Mouse (Mus musculus) kidney, embryonic 14.5 days (tissue): ENCODE data around the gene Cd300a. TPM values are rescaled to one million over a fixed set of nuclear protein-coding genes. Genes with fewer than 3 reads are reported as not detected.

ENCODE experiments used
- ATAC-seq: fragments of 200-750 bp; cut with Nextera tagmentation; 2 replicates; pipeline ENCODE4 v1.8.0; 2017; ENCODE audit warnings: moderate number of reproducible peaks, mild to moderate bottlenecking, moderate TSS enrichment, moderate library complexity; ENCODE audit not compliant: low FRiP score, low TSS enrichment
- H3K27ac ChIP-seq: fragments of 300-500 bp; sonication (generic); 2 replicates; pipeline ENCODE4 v1.5.1; 2014; ENCODE audit warnings: low read depth, mild to moderate bottlenecking, low read length, moderate library complexity, mixed read lengths
- H3K27me3 ChIP-seq: fragments of 300-500 bp; sonication (generic); 2 replicates; pipeline ENCODE4 v1.6.1; 2014; ENCODE audit warnings: mild to moderate bottlenecking, low read length; ENCODE audit not compliant: control insufficient read depth, insufficient read depth
- H3K36me3 ChIP-seq: fragments of 300-500 bp; sonication (generic); 2 replicates; pipeline ENCODE4 v1.6.1; 2014; ENCODE audit warnings: low read length, mixed read lengths; ENCODE audit not compliant: control insufficient read depth, insufficient read depth
- H3K4me1 ChIP-seq: fragments of 300-500 bp; sonication (generic); 2 replicates; pipeline ENCODE4 v1.6.1; 2014; ENCODE audit warnings: low read length, mixed read lengths; ENCODE audit not compliant: control insufficient read depth, insufficient read depth
- H3K4me2 ChIP-seq: fragments of 300-500 bp; sonication (generic); replicated peaks from 2 replicates; pipeline ENCODE4 v1.6.1; 2014; ENCODE audit warnings: low read depth, mild to moderate bottlenecking, low read length
- H3K4me3 ChIP-seq: fragments of 300-500 bp; sonication (generic); 2 replicates; pipeline ENCODE4 v1.5.1; 2014; ENCODE audit warnings: mild to moderate bottlenecking, low read length
- H3K9ac ChIP-seq: fragments of 300-500 bp; sonication (generic); 2 replicates; pipeline ENCODE4 v1.6.1; 2014; ENCODE audit warnings: low read depth, mild to moderate bottlenecking, low read length, moderate library complexity
- H3K9me3 ChIP-seq: fragments of 300-500 bp; sonication (generic); 2 replicates; pipeline ENCODE4 v1.6.1; 2016; ENCODE audit warnings: low read length; ENCODE audit not compliant: control insufficient read depth
- WGBS: fragments of 180-500 bp; shearing (Covaris S2); extraction: QIAGEN DNeasy Blood & Tissue Kit; methylation state at CpG from one replicate; pipeline ENCODE4 v1.1.7; 2014; 5-methylcytosine and 5-hydroxymethylcytosine counted together
- polyA plus RNA-seq: library from polyadenylated mRNA; unstranded; fragments of >200 nt; fragmentation: Nextera tagmentation; extraction: Ambion mirVana; gene quantifications from 2 replicates; pipeline ENCODE4 v1.2.1, GENCODE M21; 2014

Gene Cd300a
- polyA plus RNA-seq, 1 experiment from 2014 or later: 1.2 TPM

DNA sequence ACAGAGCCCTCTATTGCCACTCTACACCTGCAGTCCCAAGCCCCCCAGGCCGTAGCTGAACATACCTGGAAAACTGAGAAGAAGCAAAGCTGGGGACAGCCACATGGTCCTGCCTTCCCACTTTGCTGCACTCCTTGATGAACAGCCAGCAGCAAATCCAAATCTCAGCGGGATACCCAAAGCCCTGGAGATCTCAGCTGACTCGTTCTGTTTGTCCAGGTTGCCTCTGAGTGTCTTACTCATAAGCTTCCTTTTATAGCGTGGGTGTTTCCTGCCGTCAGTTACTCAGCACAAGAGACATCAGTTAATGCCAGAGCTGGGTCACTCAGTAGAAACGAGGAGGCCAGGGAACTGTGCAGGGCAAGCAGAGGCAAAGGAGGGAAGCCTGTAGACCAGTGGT lies 44.3 kb downstream of the Cd300a start, which contains the start of gene Cd300lb:
TSS of gene Cd300lb (minus strand) at position 243 of the 400 bp plus-strand sequence.
- 47% methylated on average over 6 of the region's 6 CpGs for WGBS
- Histone ChIP-seq H3K9ac (no peak within 1 kb of the TSS), H3K36me3 (no peaks in the 10 kb centered on the region), H3K4me3 (no peak within 1 kb of the TSS), H3K27ac (no peak within 1 kb of the TSS), H3K27me3 (no peaks in the 10 kb centered on the region), H3K9me3 (no peaks in the 10 kb centered on the region), H3K4me2 (no peak within 1 kb of the TSS), H3K4me1 (no peaks in the 10 kb centered on the region)
- no peak for ATAC-seq

Other genes starting within 250 kb of the Cd300a start
- gene Rpl38, start 221.5 kb upstream of the Cd300a start, polyA plus RNA-seq: 1,061 and 1,397 TPM in 2 replicates
- 9.1 and 10.4 TPM in 2 replicates for gene Ttyh2, start 214.6 kb upstream of the Cd300a start, polyA plus RNA-seq
- gene Dnaic2, start 162.6 kb upstream of the Cd300a start, polyA plus RNA-seq: 0.28 and 0.36 TPM in 2 replicates
- gene Kif19a, start 124.7 kb upstream of the Cd300a start, polyA plus RNA-seq: 0.14 and 0.21 TPM in 2 replicates
- gene Btbd17, start 94.1 kb upstream of the Cd300a start, polyA plus RNA-seq: 0.77 and 1.6 TPM in 2 replicates
- gene Gpr142, start 91.1 kb upstream of the Cd300a start, polyA plus RNA-seq: 0.19 TPM in 1 of 2 replicates, not detected in the other
- gene Gprc5c, start 38.9 kb upstream of the Cd300a start, polyA plus RNA-seq: 49.9 and 105 TPM in 2 replicates
- 0.21 and 0.49 TPM in 2 replicates for gene Cd300lb, start 44.3 kb downstream of the Cd300a start, polyA plus RNA-seq
- not detected in 2 replicates for gene Cd300c, start 79.1 kb downstream of the Cd300a start, polyA plus RNA-seq
- gene Cd300ld, start 99.9 kb downstream of the Cd300a start, polyA plus RNA-seq: 0.21 and 0.32 TPM in 2 replicates
- gene Cd300c2, start 111.8 kb downstream of the Cd300a start, polyA plus RNA-seq: 1.2 and 1.3 TPM in 2 replicates
- not detected in 2 replicates for gene Cd300ld2, start 126.2 kb downstream of the Cd300a start, polyA plus RNA-seq
- gene Cd300ld4, start 137.0 kb downstream of the Cd300a start, polyA plus RNA-seq: not detected in 2 replicates
- gene Cd300ld5, start 147.7 kb downstream of the Cd300a start, polyA plus RNA-seq: not detected in 2 replicates
- gene Cd300ld3, start 158.4 kb downstream of the Cd300a start, polyA plus RNA-seq: not detected in 2 replicates
- gene Cd300e, start 172.1 kb downstream of the Cd300a start, polyA plus RNA-seq: not detected in 2 replicates
- 0.96 and 1.2 TPM in 2 replicates for gene Rab37, start 201.4 kb downstream of the Cd300a start, polyA plus RNA-seq
- gene Cd300lf, start 244.0 kb downstream of the Cd300a start, polyA plus RNA-seq: 0.26 TPM in 2 replicates